Mouse (Mus musculus) Patski (cell line): ENCODE data around the gene Hcrtr1. TPM values are rescaled to one million over a fixed set of nuclear protein-coding genes. Genes with fewer than 3 reads are reported as not detected.

Experiments used
- ATAC-seq: fragments of 100-300 bp; one replicate; pipeline ENCODE4 v1.8.0; 2021
- CTCF ChIA-PET: fragments of 350-600 bp; sonication (Branson Sonifier 250); formaldehyde crosslinking; loops from one replicate; lab custom pipeline; 2022; ENCODE audit warnings: inconsistent platforms; lab: Charles Lee
- POLR2A ChIA-PET: fragments of 350-600 bp; sonication (Branson Sonifier 250); formaldehyde crosslinking; loops from one replicate; lab custom pipeline; 2022; ENCODE audit warnings: antibody characterized with exemption, inconsistent platforms; lab: Charles Lee
- DNase-seq: peaks from one replicate; pipeline ENCODE4 v3.0.0-alpha.2; 2011; ENCODE audit warnings: low read depth, low spot score
- H3K27me3 ChIP-seq: fragments of 371-371 bp; one replicate; pipeline ENCODE4 v1.5.1; 2021
- CTCF ChIP-seq: fragments of 100-300 bp; IDR thresholded peaks from one replicate; pipeline ENCODE4 v1.5.1; 2021
- in situ Hi-C: fragments of 300-500 bp; cut with MboI; formaldehyde crosslinking; loops from 3 replicates; pipeline ENCODE4 v1.11.1; 2018; ENCODE audit warnings: low pct_unique_long_range_greater_than_20kb, mixed read lengths
- polyA plus RNA-seq: library from polyadenylated mRNA; unstranded; gene quantifications from one replicate; pipeline ENCODE4 v1.2.3, GENCODE M21; 2021

The Hcrtr1 gene
- 0.23 TPM for polyA plus RNA-seq

GRCm38 (mm10) chr4:130139214-130139492 lies at the start of gene Hcrtr1:
Hcrtr1 (minus strand) TSS chr4:130139359.
- no peak for DNase-seq
- no peaks in the 10 kb centered on the region for H3K27me3 ChIP-seq

DNA sequence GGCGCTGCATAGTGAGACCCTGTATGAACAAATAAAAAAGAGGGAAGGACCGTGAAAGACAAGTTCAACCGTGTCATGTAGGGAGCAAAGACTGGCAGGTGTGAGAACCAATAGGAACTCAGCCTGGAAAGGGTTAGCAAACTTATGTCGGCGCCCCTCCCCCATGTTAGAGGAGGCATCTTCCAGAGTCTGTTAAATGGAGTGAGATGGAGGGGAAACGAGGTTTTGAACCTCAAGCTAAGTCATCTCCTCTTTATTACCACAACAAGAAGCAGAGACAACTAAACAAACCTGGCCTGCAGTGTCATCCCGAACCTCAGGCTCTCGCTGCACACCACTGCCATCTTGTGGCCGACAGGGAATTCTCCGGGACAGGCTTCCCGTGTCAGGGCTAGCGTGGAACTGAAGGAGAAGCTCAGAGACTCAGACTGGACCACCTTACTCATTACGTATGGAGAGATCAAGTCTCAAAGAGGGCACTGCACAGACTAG lies 49.7 kb upstream of the Hcrtr1 start:
- TF ChIP-seq CTCF: peak; percentile 88
- H3K27me3 ChIP-seq: no peaks in the 10 kb centered on the region
- ATAC-seq (no peak), DNase-seq (no peak)
- in situ Hi-C loops: loop anchor here (5.0 kb wide), 4 partner anchors 52 to 227 kb away; partner anchors contain the start of gene Hcrtr1
- POLR2A ChIA-PET: no interaction called here
- CTCF ChIA-PET: interaction anchor here (0.7 to 2.6 kb wide), 16 partner anchors 10 to 159 kb away, joined by 3 to 18 read pairs (median 3); partner anchors contain the start of gene Pef1

More at GRCm38 (mm10) chr4:130139214-130139492, at the start of gene Hcrtr1:
- POLR2A ChIA-PET: interaction anchor here (0.6 kb wide), 1 partner anchor 35 kb away, joined by 3 read pairs; no protein-coding TSS in a partner anchor
- CTCF ChIA-PET: interaction anchor here (1.0 kb wide), 1 partner anchor 12 kb away, joined by 3 read pairs; no protein-coding TSS in a partner anchor
- no peak for TF ChIP-seq CTCF
- in situ Hi-C loops: loop anchor here (5.0 kb wide), 1 partner anchor 48 kb away; no protein-coding TSS in a partner anchor
- ATAC-seq: no peak

DNA sequence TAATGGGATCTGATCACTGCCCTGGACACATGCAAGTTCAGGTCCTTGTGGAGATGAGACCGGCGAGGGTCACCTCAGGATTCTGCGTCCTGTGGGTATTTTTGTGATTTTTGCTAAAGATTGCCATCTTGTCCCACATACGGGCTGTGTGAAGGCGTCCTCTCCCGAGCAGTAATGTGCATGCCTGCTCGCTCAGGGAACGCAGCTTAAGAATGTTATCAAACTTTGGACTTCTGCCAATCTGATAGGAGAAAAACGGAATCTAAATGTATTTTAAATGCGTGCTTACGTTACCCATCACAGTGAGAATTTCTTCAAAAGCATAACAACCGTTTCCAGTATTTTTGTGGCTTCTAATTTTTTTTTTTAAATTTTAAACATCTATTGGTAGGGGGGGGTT lies 47.7 kb upstream of the Hcrtr1 start:
- ChIA-PET CTCF (interaction anchor here (0.9 to 1.5 kb wide), 3 partner anchors 45 to 227 kb away, joined by 3 read pairs; no protein-coding TSS in a partner anchor), POLR2A (no interaction called here)
- in situ Hi-C loops: loop anchor here (5.0 kb wide), 4 partner anchors 50 to 225 kb away; partner anchors contain the start of gene Hcrtr1
- TF ChIP-seq CTCF: no peak
- ATAC-seq: no peak
- no peak for DNase-seq
- H3K27me3 ChIP-seq: no peaks in the 10 kb centered on the region

GRCm38 (mm10) chr4:130186450-130186849 lies 47.3 kb upstream of the Hcrtr1 start:
- in situ Hi-C loops: loop anchor here (5.0 kb wide), 4 partner anchors 49 to 224 kb away; partner anchors contain the start of gene Hcrtr1
- ChIA-PET POLR2A (no interaction called here), CTCF (interaction anchor here (0.9 kb wide), 1 partner anchor 45 kb away, joined by 3 read pairs; no protein-coding TSS in a partner anchor)
- ATAC-seq: no peak
- no peak for TF ChIP-seq CTCF
- H3K27me3 ChIP-seq: no peaks in the 10 kb centered on the region
- DNase-seq: no peak

- ChIA-PET POLR2A (no interaction called here), CTCF (no interaction called here)
- in situ Hi-C loops: no loop called here
- ATAC-seq: no peak
- DNase-seq: no peak
- TF ChIP-seq CTCF: no peak
- no peaks in the 10 kb centered on the region for H3K27me3 ChIP-seq
These were observed 44.7 kb upstream of the Hcrtr1 start for GRCm38 (mm10) chr4:130183879-130184278.

DNA sequence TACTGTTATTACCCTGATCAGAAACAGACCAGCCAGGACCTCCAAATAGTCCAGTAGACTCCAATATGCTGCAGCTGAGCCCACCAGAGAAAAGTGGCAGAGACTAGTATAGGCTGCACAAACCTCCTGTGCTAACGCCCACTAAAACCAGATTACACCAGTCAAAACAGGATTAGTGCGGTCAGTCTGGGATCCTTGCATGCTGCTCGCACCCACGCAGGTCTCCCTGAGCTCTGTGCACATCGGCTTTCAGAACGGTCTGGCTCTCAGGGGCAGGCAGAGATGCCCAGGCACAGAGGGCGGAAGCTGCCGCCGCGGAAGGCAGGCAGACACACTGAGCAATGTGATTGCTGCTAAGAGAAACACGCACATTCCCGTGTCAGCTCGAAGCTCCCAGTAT lies 43.9 kb upstream of the Hcrtr1 start:
- ChIA-PET CTCF (no interaction called here), POLR2A (no interaction called here)
- ATAC-seq (no peak), DNase-seq (no peak)
- TF ChIP-seq CTCF: no peak
- no peaks in the 10 kb centered on the region for H3K27me3 ChIP-seq
- in situ Hi-C loops: no loop called here

- TF ChIP-seq CTCF: no peak
- CTCF ChIA-PET: no interaction called here
- no peaks in the 10 kb centered on the region for H3K27me3 ChIP-seq
- in situ Hi-C loops: no loop called here
- ATAC-seq: no peak
- POLR2A ChIA-PET: no interaction called here
- DNase-seq: no peak
These were observed 42.7 kb upstream of the Hcrtr1 start for GRCm38 (mm10) chr4:130181886-130182285.

GRCm38 (mm10) chr4:130180909-130181602 lies 41.9 kb upstream of the Hcrtr1 start:
- no peak for TF ChIP-seq CTCF
- CTCF ChIA-PET: interaction anchor here (4.1 kb wide), 1 partner anchor 7 kb away, joined by 18 read pairs; no protein-coding TSS in a partner anchor
- POLR2A ChIA-PET: interaction anchor here (0.7 kb wide), 1 partner anchor 510 kb away, joined by 3 read pairs; no protein-coding TSS in a partner anchor
- no peaks in the 10 kb centered on the region for H3K27me3 ChIP-seq
- no peak for DNase-seq
- no peak for ATAC-seq
- in situ Hi-C loops: no loop called here

GRCm38 (mm10) chr4:130179876-130180275 lies 40.7 kb upstream of the Hcrtr1 start:
- no peak for TF ChIP-seq CTCF
- in situ Hi-C loops: no loop called here
- no peaks in the 10 kb centered on the region for H3K27me3 ChIP-seq
- CTCF ChIA-PET: interaction anchor here (4.1 kb wide), 1 partner anchor 8 kb away, joined by 18 read pairs; no protein-coding TSS in a partner anchor
- DNase-seq (no peak), ATAC-seq (no peak)
- POLR2A ChIA-PET: no interaction called here

DNA sequence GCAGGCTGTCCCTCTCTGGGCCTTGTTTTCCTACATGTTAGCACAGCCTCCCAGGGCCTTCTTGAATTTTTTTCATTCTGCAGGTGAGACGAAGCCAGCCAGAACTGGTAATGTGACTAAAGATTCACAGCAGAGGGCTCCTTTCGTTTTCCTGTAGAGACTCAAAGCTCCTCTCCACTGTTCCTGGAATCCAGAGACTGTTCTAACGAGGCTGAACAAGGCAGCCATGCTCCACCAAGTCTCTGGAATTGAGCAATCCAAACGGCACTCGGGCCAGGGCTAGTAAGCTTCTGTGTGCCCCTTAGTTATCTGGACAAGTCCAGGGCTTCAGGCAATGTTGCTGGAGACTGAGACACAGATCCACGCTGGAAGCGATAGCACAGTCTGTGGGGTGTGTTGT lies 38.4 kb upstream of the Hcrtr1 start:
- POLR2A ChIA-PET: interaction anchor here (0.6 kb wide), 1 partner anchor 602 kb away, joined by 4 read pairs; no protein-coding TSS in a partner anchor
- CTCF ChIA-PET: interaction anchor here (4.1 kb wide), 1 partner anchor 11 kb away, joined by 18 read pairs; no protein-coding TSS in a partner anchor
- no peak for TF ChIP-seq CTCF
- peak; percentile 79 for DNase-seq
- no peaks in the 10 kb centered on the region for H3K27me3 ChIP-seq
- peak; percentile 48 for ATAC-seq
- in situ Hi-C loops: no loop called here
